Mouse (Mus musculus): ENCODE measurements around the gene Atg101. TPM values are rescaled to one million over a fixed set of nuclear protein-coding genes. Genes with fewer than 3 reads are reported as not detected.

Gene Atg101
- polyA plus RNA-seq, 1 experiment from 2014 or later, result 84.6 TPM

DNA sequence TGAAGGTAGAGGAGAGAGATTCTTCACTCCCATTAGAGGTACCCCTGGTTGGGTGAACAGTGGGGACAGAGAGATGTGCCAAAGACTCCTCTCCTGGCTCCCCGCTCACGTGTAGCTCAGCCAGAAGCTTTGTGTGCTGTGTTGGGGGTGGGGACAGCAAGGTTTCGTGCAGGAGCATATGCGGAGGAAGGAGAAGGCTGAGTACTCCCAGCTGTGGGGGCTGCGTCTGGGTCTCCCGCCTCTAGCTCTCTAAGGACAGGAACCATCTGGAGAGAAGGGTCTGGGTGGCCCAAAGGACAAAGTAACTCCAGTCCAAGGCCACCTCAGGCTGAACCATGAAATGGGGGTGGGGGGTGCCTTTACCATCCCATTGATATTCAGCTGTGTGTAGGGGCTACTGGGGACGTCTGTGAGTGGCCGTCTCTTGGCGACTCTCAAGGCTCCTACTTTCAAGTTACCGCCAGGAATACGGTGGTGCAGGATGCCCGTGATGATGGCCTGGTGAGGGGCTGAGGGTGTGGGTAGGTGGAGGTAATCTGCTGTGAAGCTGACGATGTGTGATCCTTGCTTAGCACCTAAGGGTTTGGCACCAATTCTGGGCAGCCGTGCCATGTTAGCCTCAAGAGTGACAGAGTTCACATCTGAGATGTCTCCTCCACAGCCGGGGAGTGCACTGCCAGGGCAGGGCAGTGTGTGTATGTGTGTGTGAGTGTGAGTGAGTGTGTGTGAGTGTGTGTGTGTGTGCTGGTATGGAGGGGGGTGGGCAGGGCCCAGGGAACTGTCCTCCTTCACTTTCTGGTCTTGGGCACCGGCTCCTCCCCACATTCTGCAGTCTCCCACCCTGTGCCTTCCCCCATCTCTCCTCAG, 10.2 kb downstream of the Atg101 start:
- Histone ChIP-seq H3K4me1 (replicated peaks) (peaks cover 13% of the 10 kb centered on the region; the same call in 1 of the 2 replicates), H3K9ac (no peak overlapping the region), H3K27ac (no peak overlapping the region), H3K4me3 (no peak overlapping the region), H3K4me2 (no peak overlapping the region), H3K9me3 (no peaks in the 10 kb centered on the region), H3K27me3 (no peaks in the 10 kb centered on the region), H3K36me3 (peaks cover 40% of the 10 kb centered on the region)
- 67% methylated on average over 16 of the region's 16 CpGs for WGBS
- ATAC-seq (ENCODE audit: low FRiP score), result no peak

DNA sequence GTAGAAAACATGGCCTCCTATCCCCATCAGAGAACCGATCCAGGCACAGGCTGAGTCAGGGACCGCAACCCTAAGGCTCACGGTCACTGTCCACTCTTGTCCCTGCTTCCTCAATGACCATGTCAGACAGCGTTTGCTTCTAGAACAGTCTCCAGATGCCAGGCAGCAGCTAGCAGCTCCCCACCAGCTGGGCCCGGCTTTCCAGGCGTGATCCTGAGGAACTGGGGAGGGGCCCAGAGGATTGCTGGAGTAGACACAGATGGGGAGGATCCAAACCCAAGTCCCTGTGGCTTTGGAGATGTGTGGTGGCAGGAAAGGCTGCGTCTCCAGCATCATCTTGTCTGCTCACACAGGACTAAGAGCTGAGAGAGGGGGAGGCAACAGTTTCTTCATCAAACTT, 11.0 kb downstream of the Atg101 start:
- H3K4me3 ChIP-seq, result no peak overlapping the region
- no peak overlapping the region for H3K9ac ChIP-seq
- H3K4me2 ChIP-seq, result no peak overlapping the region
- 84% methylated on average over 7 of the region's 7 CpGs for WGBS
- peaks cover 13% of the 10 kb centered on the region; the same call in 1 of the 2 replicates for H3K4me1 ChIP-seq (replicated peaks)
- no peaks in the 10 kb centered on the region for H3K9me3 ChIP-seq
- ATAC-seq (ENCODE audit: low FRiP score), result no peak
- H3K27me3 ChIP-seq, result no peaks in the 10 kb centered on the region
- H3K36me3 ChIP-seq, result peaks cover 31% of the 10 kb centered on the region
- no peak overlapping the region for H3K27ac ChIP-seq

DNA sequence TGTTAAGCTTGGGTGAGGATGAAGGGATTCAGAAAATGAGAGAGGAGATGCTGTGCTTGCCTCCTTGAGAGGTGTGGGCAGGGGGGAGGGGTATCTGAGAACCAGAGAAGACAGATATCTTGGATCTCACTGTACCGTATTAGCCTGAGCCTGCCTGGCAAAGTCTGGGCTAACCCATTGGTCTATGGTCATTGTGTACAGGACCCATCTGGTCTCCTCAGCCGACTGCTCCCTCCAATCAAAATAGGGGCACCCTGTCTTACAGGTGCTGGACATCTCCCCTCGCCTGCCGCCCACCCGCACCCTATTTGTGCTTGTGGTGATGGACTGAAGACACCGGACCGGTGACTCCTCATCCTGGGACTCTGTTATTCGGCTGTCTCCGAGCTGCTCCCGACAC, 11.5 kb downstream of the Atg101 start:
- Histone ChIP-seq H3K4me2 (no peak overlapping the region), H3K4me1 (replicated peaks) (peaks cover 13% of the 10 kb centered on the region; the same call in 1 of the 2 replicates), H3K9ac (no peak overlapping the region), H3K27ac (no peak overlapping the region), H3K27me3 (no peaks in the 10 kb centered on the region), H3K36me3 (peaks cover 26% of the 10 kb centered on the region), H3K9me3 (no peaks in the 10 kb centered on the region), H3K4me3 (no peak overlapping the region)
- 94% methylated on average over 10 of the region's 10 CpGs for WGBS
- ATAC-seq (ENCODE audit: low FRiP score), result no peak

DNA sequence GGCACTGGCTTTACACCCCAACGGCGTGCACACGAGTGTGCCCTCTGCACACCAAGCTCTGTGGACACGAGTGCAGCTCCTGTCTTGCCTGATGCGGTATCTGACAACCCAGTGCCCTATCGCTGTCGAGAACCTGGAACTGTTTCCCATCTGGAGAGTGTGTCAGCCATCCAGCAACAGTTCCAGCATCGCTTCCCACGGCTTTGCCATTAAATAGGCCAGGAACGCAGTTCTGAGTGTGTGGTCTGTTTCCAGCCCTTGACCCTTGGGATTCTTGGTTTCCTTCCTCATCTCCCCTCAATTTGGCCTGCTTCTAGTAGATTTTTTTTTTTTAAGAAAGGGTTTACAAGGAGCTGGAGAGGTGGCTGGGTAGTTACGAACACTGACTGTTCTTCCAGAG, 12.0 kb downstream of the Atg101 start:
- Histone ChIP-seq H3K27me3 (no peaks in the 10 kb centered on the region), H3K27ac (no peak overlapping the region), H3K4me3 (no peak overlapping the region), H3K4me1 (replicated peaks) (peaks cover 13% of the 10 kb centered on the region; the same call in 1 of the 2 replicates), H3K4me2 (no peak overlapping the region), H3K9me3 (no peaks in the 10 kb centered on the region), H3K36me3 (peaks cover 21% of the 10 kb centered on the region), H3K9ac (no peak overlapping the region)
- WGBS, result 90% methylated on average over 11 of the region's 11 CpGs
- ATAC-seq (ENCODE audit: low FRiP score), result no peak

DNA sequence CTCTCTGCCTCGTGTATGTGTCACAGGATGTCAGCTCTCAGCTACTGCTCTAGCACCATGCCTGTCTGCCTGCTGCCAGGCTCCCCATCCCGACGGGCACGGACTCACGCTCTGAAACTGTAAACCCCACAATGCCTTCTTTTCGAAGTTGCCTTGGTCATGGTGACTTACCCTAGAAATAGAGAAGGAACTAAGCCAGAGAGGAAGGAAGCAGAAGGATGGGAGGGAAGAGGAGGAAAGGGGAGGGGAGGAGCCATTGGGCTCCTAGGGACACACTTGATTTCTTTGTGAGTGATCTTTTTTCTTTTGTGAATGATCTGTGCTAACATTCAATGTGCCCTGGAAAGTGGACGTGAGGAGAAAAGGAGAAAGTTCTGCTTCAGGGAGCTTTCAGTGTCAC, 13.9 kb downstream of the Atg101 start:
- Histone ChIP-seq H3K9ac (no peak overlapping the region), H3K4me2 (0 out of 2 replicates have a peak overlapping the region, but pooled peaks have one; percentile 8), H3K27ac (no peak overlapping the region), H3K4me3 (no peak overlapping the region), H3K36me3 (peaks cover 3% of the 10 kb centered on the region), H3K9me3 (no peaks in the 10 kb centered on the region), H3K27me3 (no peaks in the 10 kb centered on the region), H3K4me1 (replicated peaks) (peaks cover 13% of the 10 kb centered on the region; the same call in 1 of the 2 replicates)
- WGBS, result 24% methylated on average over 7 of the region's 7 CpGs
- no peak for ATAC-seq (ENCODE audit: low FRiP score)

DNA sequence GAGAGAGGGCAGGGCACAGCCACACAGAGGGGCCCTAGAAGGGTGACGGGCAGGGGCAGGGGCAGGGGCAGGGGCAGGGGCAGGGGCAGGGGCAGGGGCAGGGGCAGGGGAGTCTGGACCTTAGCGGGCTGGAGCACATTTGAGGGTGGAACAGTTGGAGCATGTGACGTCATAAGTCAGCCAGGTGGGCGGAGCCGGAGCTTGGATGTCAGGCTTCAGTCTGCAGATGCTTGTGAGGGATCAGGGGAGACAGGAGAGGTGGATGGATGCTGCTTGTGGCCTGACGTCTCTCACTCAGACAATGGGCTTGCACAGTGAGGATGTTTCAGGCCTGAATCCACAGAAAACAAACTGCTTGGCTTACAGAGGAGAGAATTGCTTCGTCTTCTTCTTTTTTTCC, 14.5 kb downstream of the Atg101 start:
- H3K9ac ChIP-seq, result no peak overlapping the region

DNA sequence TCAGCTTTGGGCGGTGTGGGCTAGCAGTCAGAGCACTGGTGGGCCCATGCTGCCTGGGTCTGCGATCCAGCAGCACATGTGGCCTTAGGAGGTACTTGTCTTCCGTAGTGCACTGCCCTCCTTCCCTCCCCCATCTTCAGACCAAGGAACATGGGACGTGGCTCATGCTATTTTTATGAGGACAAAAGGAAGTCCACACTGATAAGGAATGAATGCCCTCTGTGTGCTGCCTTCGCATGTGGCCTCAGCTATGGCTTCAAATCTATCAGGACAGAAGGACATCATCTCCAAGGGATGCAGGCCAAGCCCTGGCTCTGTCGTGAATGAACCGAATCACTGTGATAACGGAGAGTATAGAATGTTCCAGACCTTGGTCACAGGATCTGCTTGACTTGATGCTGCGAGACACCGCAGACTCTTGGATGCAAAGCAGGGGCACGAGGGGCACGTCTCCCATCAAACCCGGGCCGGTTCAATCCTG, 15.4 kb downstream of the Atg101 start:
- Histone ChIP-seq H3K4me1 (replicated peaks) (peaks cover 5% of the 10 kb centered on the region; the same call in 1 of the 2 replicates), H3K27ac (no peak overlapping the region)

More for the DNA sequence above, 14.5 kb downstream of the Atg101 start:
- Histone ChIP-seq H3K27me3 (no peaks in the 10 kb centered on the region), H3K4me1 (replicated peaks) (peaks cover 13% of the 10 kb centered on the region; the same call in 1 of the 2 replicates), H3K27ac (no peak overlapping the region), H3K36me3 (no peaks in the 10 kb centered on the region), H3K4me3 (no peak overlapping the region), H3K9me3 (no peaks in the 10 kb centered on the region), H3K4me2 (0 out of 2 replicates have a peak overlapping the region, but pooled peaks have one; percentile 8)
- no peak for ATAC-seq (ENCODE audit: low FRiP score)
- WGBS, result 17% methylated on average over 7 of the region's 7 CpGs

DNA sequence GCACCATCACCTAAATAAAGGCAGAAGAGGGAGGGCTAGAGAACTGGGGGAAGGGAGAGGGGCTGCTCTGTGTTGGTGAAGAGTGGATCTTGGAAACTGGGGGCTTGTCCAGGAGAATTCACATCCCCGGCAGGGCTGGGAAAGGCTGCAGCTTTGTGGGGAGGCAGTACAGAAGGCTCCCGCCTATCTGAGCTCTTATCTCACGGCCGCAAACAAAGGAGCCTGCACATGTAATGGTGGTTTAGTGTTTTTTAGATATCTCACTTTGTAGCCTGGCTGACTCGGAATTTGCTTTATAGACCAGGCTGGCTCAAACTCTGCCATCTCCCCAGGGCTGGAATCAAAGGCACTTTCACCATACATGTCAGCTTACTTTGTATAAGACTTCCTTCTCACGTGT, 16.1 kb downstream of the Atg101 start:
- H3K27me3 ChIP-seq, result no peaks in the 10 kb centered on the region
- peaks cover 5% of the 10 kb centered on the region; the same call in 1 of the 2 replicates for H3K4me1 ChIP-seq (replicated peaks)
- H3K27ac ChIP-seq, result no peak overlapping the region
- 75% methylated on average over 6 of the region's 6 CpGs for WGBS
- no peak overlapping the region for H3K9ac ChIP-seq
- H3K4me3 ChIP-seq, result no peak overlapping the region
- no peaks in the 10 kb centered on the region for H3K36me3 ChIP-seq
- no peak for ATAC-seq (ENCODE audit: low FRiP score)
- no peaks in the 10 kb centered on the region for H3K9me3 ChIP-seq
- no peak overlapping the region for H3K4me2 ChIP-seq

More for the DNA sequence above, 15.4 kb downstream of the Atg101 start:
- 84% methylated on average over 14 of the region's 14 CpGs for WGBS
- Histone ChIP-seq H3K4me3 (no peak overlapping the region), H3K36me3 (no peaks in the 10 kb centered on the region), H3K9me3 (no peaks in the 10 kb centered on the region), H3K9ac (no peak overlapping the region), H3K27me3 (no peaks in the 10 kb centered on the region), H3K4me2 (no peak overlapping the region)
- no peak for ATAC-seq (ENCODE audit: low FRiP score)

DNA sequence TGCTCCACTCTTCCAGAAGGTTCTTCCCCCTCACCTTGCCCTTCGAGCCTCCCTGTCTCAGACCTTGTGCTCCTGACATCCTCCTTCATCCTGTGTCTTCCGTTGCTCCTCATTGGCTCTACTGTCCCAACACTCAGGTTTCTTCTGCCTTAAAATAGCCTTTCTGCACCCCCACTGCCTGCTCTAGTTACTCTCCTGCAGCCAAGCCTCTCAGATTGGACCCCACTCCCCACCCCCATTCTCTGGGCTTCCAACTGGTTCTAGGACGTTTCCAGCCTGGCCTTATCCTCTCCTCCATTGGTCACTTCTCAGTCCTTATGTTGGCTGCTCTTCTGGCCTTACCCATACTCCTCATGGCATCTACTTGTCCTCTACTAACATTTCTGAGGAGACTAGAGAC, 18.1 kb downstream of the Atg101 start:
- ATAC-seq (ENCODE audit: low FRiP score), result no peak
- WGBS, result 76% methylated on average over 3 of the region's 3 CpGs
- H3K36me3 ChIP-seq, result no peaks in the 10 kb centered on the region

DNA sequence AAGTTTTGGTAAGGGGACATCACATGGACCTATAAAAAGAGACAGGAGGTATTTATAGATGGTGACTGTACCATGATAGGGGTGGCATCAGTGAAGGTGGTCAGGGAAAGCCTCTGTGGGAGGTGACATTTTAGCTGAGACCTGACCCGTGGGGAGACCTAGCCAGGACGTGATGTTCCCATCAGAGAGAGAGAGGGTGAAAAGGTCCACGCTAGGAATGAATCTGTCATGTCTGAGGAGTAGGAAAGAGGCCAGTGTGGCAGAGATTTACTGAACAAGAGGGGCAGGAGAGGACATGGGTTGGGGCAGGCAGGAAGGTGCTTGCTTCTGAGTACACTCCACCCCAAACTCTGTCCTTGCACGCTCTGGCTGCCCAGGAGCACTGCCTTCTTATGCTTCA, 19.8 kb downstream of the Atg101 start:
- no peak overlapping the region for H3K4me3 ChIP-seq
- no peak overlapping the region for H3K9ac ChIP-seq
- no peak overlapping the region for H3K27ac ChIP-seq
- no peak for ATAC-seq (ENCODE audit: low FRiP score)
- no peaks in the 10 kb centered on the region for H3K9me3 ChIP-seq
- no peak overlapping the region for H3K4me2 ChIP-seq
- no peaks in the 10 kb centered on the region for H3K4me1 ChIP-seq (replicated peaks)
- H3K27me3 ChIP-seq, result no peaks in the 10 kb centered on the region
- WGBS, result 82% methylated on average over 4 of the region's 4 CpGs
- no peaks in the 10 kb centered on the region for H3K36me3 ChIP-seq

More for the DNA sequence above, 18.1 kb downstream of the Atg101 start:
- Histone ChIP-seq H3K27ac (no peak overlapping the region), H3K4me1 (replicated peaks) (peaks cover 5% of the 10 kb centered on the region; the same call in 1 of the 2 replicates), H3K4me2 (no peak overlapping the region), H3K27me3 (no peaks in the 10 kb centered on the region), H3K9me3 (no peaks in the 10 kb centered on the region), H3K4me3 (no peak overlapping the region), H3K9ac (no peak overlapping the region)

DNA sequence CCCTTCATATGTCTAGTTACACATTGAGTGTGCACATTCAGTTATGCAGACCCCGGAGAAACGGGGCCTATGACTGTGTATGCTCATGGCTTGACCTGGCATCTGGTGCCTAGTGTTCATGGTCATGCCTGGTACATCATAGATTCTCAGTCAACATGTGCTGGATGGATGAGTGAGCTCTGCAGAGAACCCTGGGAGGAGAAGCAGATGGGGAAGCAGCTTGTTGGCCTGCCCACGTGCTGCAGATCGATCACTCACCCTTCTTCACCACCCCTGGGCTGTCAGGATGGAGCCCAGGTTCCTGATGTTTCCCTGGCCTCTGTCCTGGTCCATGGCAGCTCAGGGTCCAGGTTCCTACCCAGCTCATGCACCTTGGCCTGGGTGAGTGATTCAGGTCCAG, 22.4 kb downstream of the Atg101 start:
- 92% methylated on average over 4 of the region's 4 CpGs for WGBS
- Histone ChIP-seq H3K9me3 (no peaks in the 10 kb centered on the region), H3K9ac (no peak overlapping the region), H3K4me2 (no peak overlapping the region), H3K4me3 (no peak overlapping the region), H3K27me3 (no peaks in the 10 kb centered on the region), H3K27ac (no peak overlapping the region), H3K4me1 (replicated peaks) (no peaks in the 10 kb centered on the region), H3K36me3 (no peaks in the 10 kb centered on the region)
- ATAC-seq (ENCODE audit: low FRiP score), result no peak

DNA sequence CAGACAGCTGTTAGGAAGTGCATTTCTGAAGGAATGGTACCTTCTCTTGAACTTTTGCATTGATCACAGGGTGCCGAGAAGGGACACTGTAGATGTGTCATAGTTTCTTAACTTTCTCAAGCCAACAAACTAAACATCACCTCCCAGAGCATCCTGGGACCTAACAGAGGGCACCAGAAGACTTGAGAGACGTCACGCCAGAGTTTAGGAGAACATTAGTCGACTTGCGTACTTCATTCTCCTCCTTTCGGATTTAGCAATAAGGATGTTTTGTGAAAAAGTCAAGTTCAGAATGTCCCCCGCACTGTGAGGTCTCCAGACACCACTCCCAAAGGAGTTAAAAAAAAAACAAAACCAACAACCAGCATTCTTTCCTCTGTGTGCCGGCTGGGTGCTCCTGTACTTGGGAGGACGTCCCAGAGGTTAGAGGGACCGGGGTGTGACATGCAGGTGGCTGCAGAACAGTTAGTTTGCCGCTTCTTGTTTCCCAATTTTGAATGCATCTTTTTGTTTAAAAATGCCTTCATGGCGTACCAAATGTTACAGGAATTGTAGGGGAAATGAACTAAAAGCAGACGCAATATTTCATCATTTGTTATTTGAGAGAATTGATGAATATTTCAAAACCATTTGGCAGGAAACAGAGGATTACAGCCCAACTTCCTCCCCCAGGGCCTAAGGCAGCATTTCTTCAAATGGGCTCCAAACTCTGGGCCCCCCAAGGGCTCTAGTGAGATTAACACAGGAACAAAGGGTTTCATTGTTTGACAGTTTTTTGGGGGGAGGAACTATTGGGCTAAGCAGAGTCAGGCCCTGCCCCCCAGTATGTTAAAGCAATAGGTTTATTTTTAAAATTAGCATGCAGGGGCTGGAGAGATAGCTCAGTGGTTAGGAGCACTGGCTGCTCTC, 24.6 kb downstream of the Atg101 start:
- Histone ChIP-seq H3K4me1 (replicated peaks) (no peaks in the 10 kb centered on the region), H3K36me3 (no peaks in the 10 kb centered on the region), H3K4me2 (no peak overlapping the region), H3K9me3 (no peaks in the 10 kb centered on the region), H3K9ac (0 out of 2 replicates have a peak overlapping the region, but pooled peaks have one; percentile 14), H3K27ac (no peak overlapping the region), H3K4me3 (no peak overlapping the region), H3K27me3 (no peaks in the 10 kb centered on the region)
- no peak for ATAC-seq (ENCODE audit: low FRiP score)
- 69% methylated on average over 13 of the region's 13 CpGs for WGBS

All from hindbrain, embryonic 13.5 days (tissue).